Mouse (Mus musculus): Measurements from ENCODE around the gene Cep135.

The Cep135 gene

DNA sequence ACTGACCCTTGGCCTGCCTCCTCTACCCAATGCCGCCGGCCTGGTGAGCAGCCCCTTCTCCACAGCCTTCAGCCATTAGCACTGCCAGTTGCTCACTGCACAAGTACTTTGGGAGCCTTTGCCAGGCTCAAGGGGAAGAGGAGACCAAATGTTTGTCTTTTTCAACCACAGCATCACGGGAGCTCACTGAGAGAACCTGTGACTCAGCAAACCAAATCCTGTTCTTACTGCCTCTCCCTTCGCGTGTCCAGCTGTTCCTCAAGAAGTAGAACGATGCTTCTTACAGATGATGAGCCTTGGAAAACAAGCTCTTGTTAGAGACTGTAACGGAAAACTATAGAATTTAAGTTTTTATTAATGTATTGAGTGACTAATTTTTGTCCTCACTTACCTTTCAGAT, 55.7 kb downstream of the Cep135 start:
- no peak for DNase-seq (ENCODE audit: low read depth in 1 of 2, low spot score in 2 of 2)

DNA sequence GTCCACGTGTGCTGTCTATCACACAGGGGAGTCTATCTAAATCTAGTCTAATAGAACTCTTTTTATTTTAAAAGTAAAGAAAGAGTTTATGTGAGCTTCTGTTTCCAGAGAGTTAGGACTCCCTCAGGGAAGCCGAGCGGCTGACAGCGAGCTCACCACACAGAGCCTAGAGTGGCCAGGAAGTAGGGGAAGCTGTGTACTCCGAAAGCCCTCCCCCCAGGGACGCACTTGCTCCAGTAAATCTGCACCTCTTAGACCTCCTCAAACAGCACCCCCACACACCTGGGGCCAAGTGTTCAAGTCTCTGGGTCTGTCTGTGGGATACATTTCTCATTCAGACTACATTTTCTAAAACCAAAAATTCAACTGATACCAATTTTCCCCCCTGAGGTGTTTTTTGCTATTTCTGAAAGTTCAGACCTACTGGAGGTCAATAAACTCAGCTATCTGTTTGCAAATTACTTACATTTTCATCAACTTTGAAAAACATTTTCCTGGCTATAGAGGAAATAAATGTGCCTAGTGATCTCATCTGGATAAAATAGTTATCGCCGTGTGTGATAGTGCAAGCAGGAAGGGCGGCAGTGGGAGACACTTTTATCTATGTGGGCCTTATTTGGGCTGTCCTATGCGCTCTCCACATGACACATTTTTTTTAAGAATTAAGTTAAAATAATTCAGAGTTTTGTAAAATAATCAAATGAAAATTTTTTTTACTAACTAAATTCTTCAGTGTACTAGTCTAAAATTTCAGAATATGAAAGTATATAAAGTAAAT, 56.8 kb downstream of the Cep135 start:
- DNase-seq (ENCODE audit: low read depth in 1 of 2, low spot score in 2 of 2), result no peak

DNA sequence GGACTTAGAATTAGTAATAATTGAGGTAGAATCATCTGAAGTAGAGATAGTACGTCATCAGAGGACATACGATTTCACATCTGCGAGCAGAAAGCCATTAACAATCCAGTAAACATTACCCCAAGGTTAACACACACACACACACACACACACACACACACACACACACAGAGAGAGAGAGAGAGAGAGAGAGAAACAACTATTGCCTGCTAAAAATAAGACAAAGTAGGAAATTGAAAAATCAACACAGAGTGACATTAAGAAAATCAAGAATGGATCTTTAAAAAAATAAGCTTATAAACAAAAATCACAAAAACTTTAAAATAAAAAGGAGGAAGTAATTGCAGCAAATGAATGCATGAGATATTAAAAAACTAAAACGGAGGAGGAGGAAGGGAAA, 61.4 kb downstream of the Cep135 start:
- DNase-seq (ENCODE audit: low read depth in 1 of 2, low spot score in 2 of 2), result no peak

DNA sequence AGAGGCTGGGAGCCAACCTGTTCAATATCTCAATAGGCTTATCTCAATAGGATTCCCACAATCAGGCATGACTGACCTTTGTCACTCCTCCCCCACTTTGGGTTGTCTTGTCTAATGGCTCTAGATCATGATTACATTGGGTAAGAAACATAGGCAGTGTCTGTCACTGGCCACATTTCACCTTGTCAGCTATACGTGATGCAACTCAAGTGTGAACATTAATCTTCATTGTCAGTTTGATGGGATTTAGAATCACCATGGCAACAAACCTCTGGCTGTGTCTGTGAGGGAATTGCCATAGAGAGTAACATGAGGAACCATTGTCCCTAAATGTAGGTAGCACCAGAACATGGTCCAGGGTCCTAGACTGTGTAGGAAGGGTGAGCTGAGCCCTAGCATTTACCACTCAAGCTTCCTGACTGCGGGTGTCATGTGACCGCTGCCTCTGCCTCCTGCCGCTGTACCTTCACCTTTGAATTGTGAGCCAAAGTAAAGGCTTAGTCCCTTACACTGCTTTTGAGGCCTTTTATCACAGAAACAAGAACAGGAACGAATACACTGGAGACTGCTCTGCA, 62.7 kb downstream of the Cep135 start:
- no peak for DNase-seq (ENCODE audit: low read depth in 1 of 2, low spot score in 2 of 2)

DNA sequence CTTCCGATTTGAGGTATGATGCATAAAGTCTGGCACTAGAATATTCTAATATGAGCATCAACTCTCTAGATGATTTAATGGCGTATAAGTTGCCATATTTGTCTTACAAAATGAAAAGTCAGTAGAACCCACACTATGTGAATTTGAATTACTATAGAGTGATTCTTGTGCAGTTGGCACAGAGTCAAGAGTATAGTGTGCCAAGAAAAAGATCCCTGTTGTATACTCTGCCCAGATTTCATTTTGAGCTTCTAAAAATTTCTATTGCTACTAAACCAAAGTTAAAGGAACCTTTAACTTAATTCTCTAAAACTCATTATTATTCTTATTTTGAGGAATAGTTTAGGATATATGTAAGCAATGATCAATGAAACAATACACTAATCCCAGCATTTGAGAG, 67.7 kb downstream of the Cep135 start, which contains the start of gene C530008M17Rik:
C530008M17Rik (plus strand) TSS at position 301 of the 400 bp plus-strand sequence.
- DNase-seq (ENCODE audit: low read depth in 1 of 2, low spot score in 2 of 2), result no peak

DNA sequence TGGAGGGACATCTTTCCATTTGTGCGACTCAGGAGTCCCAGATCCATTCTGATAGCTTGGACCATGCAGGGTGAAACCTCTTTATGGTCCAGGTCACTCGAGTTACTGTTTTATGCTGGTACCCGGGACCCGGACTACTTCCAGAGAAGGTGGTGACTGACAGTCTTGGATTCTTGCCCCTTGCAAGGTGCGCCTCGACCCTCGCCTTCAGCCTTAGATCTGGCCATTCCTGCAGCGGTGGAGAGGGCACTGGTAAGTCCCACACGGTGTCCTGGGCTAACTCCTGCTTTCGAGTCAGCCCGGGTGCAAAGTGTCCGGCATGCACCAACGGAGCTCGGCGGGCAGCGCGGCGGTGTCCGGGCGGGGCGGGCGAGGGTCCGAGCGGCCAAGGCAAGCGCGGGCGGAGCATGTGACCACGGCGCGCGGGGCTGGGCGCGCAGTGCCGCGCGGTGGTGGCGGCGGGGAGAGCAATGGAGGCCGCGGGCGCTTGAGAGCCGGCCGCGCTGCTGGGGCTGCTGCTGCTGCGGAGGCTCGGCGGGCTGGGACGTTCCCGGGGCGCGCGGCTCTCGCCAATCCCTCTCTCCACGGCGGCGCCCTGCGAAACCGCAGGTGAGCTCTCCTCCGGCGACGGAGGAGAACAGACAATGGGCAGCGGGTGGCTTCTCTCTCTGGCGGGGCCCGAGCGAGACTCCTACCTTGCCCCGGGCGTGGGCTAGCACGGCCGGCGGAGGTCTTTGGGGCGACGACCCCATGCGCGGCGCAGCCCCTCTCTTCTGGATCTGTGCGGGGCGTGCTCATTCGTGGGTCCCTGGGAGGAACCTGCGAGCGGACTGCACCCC, 69.0 kb downstream of the Cep135 start:
- no peak for DNase-seq (ENCODE audit: low read depth in 1 of 2, low spot score in 2 of 2)

DNA sequence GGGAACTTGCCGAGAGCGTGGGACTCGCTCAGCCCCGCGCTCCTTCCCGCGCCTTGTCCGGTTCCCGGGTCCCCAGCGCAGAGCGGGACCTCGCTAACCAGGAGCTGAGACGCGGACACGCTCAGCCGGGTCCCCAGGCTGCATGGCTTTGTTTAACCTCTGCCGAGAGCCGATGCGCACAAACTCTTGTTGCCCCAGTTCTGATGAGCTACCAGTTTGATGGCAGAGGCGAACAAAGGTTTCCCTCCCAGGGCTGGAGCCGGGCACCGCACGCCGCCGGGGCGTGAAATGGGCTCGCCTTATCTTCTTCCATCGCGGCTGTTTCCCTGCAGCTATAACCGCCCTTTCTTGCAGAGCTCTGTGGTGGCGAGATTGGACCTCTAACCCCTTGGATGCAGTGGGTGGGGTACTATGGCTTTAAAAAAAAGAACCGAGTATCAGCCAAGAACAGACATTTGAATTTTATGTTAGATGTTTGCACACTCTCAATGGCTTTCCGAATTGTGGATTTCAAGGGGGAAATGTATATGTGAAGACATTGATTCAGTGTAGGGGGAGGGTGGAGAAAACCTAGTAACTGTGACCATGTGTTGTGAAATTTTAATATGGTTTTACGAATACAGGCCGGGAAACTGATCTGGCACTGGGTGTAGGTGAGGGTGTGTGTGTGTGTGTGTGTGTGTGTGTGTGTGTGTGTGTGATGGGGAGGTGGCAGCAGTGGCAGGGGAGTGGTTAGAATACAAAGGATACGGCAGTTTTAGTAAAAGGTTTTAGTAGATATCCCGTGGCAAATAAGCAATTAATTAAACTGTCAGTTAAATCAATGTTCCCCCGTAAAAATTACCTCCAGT, 69.8 kb downstream of the Cep135 start:
- no peak for DNase-seq (ENCODE audit: low read depth in 1 of 2, low spot score in 2 of 2)

DNA sequence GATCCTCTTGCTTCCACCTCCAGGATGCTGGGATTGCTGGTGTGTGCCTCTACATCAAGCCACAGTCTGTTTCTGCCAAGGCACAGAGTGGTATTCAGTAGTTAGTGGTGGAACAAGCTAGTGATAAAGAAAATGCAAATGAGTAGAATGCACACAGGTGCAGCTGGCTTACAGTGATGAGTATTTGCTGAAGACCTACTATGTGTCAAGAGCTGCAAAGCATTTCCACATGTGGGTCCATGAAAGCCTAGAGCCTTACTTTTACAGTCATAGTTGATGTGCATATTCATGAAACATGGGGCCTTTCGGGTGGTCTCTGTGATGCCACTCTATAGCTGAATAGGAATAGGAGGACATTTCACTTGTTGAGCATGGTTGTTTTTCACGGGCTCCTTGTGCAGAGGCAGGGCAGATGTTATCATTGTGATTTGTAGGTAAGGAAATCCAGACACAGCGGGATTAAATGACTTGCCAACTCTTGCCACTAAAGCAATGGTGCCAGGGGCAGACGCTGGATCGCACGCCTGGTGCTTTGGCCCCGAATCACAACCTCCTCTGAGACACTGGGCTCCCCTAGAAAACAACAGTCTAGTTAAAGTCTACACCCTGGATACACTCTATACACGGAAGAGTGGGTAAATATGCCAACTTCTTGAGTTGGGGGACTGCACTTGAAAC, 71.6 kb downstream of the Cep135 start:
- DNase-seq (ENCODE audit: low read depth in 1 of 2, low spot score in 2 of 2), result no peak

DNA sequence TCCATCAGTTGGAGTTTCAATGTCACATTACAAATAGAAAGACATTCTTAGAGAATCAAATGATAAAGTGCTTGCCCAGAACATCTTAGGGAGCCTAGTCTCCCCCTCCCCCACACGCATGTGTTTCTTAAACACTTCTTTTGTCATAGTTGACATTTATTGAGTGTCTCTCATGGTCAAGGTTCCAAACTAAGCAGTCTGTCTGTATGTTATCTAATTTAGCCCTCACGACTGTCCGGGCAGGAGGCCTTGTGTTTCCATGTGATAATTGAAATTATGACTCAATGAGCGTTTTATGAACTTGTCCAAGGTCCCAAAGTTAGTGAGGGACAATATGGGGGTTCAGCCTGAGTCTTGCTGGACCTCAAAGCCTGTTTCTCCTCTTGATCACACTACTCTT, 72.8 kb downstream of the Cep135 start:
- no peak for DNase-seq (ENCODE audit: low read depth in 1 of 2, low spot score in 2 of 2)

DNA sequence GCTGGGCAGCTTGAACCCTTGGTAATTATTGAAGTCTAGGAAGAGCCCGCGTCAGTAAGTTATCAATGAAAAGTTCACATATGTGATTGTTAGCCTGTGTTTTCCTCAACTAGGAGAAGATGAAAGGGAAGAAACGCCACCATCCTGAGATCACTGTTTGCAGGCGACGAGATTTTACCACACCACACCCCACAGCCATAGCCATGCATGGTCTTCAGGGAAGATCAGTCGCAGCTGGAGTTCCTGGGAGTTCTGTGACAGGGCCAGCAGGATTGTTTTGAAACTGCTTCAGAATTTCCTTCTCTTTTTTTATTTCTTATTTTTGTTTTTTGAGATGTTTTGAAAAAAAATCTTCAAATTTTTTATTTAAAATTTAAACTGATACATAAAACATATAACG, 76.4 kb downstream of the Cep135 start:
- no peak for DNase-seq (ENCODE audit: low read depth in 1 of 2, low spot score in 2 of 2)

DNA sequence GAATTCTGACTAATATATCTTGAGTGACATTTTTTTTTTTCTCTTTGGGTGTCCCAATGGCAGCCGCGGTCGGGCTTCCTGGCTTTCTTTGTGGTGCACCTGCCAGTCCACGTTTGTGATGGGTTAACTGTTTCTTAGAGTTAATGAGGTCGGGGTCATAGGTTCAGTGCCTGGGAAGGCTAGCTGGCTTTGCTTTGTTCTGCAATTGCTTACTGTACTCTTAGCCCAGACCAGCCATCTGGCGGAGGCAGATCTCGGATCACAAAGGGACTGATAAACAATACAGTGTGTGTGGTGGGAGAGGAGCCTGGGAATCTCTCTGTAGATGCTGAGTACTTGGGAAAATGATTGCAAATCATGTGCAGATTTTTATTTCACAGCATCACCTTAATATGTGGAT, 76.9 kb downstream of the Cep135 start:
- no peak for DNase-seq (ENCODE audit: low read depth in 1 of 2, low spot score in 2 of 2)

DNA sequence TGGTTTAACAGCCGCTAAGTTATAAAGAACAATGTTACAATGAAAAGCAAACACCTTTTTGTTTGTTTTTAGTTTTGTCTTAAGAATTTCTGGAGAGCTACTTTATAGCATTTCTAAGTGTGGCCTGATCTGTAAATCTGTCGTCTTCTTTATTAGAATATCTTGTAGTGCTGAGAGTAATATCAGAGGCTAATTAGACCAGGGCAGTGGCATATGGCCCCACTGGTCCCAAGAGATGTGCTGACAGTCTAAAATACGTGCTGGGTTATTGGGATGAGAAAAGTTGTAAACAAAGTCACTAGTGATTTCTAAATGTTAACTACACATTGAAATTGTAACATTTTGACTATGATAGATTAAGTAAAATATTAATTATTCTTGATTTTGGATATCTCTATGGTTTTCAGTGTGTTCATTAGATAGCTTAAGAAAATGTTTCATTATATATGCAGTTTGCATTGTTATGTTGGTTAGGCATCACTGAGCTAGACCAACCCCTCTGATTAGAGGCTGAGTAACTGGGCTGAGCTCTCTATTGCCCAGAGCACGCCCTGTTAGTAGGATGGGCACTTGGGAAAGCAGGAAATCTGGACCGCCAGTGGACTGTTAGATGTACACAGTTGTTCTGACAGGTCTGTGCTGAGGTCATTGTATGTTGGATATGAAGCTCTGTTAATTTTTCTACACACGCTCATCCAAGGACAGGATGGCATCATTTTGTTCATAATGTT, 77.7 kb downstream of the Cep135 start:
- DNase-seq (ENCODE audit: low read depth in 1 of 2, low spot score in 2 of 2), result no peak

DNA sequence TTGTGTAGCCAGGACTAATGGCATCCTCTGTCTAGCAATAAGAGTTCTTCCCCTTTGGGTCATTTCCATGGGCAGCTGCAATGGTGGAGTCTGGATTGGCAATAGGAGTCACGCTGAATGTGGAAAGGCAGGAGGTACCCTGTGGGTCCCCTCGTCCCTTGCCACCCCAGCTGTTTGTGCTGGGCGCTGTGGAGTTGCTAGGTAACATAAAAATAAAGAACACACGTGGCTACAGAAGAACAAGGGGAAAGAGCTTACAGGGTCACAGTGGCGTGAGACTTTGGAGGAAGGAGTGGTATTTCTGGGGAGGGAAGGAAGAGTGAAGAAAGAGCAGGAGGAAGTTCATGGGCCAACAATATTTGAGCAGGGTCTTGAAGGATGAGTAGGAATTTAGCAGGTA, 79.6 kb downstream of the Cep135 start:
- no peak for DNase-seq (ENCODE audit: low read depth in 1 of 2, low spot score in 2 of 2)

DNA sequence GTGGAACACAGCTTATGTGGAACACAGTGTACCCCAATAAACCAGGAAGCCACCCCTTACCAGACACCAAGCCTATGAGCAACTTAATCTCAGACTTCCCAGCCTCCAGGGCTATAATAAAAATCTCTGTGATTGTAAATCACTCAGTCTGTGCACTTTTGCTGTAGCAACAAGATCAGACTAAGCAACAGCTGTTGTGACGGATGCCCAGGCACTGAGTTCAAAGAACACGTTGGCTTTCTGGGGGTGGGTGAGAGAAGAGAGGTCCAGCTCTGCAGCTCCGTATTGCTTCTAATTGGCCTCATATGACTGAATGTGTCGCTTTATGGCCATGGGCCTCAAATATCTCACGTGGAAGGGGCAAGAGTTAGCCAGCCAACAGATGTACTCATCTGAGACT, 80.0 kb downstream of the Cep135 start:
- DNase-seq (ENCODE audit: low read depth in 1 of 2, low spot score in 2 of 2), result no peak

DNA sequence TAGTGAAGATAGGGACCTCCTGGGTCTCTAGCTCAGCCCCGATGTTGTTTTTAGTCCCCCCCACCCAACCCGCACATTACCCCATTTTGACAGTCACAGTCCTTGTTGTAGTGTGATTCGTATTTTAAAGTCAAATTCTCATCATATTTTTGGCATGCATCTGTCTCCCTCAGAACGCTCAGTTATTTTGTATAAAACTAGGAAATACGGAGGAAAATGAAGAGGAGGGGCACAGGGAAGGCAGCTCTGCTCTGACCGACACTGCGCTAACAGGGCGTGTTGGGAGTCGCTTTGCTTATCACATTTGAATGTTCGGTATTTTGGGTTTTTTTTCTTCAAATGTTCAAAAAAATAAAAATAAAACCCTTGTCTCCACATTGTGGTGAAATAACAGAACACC, 81.7 kb downstream of the Cep135 start:
- no peak for DNase-seq (ENCODE audit: low read depth in 1 of 2, low spot score in 2 of 2)

DNA sequence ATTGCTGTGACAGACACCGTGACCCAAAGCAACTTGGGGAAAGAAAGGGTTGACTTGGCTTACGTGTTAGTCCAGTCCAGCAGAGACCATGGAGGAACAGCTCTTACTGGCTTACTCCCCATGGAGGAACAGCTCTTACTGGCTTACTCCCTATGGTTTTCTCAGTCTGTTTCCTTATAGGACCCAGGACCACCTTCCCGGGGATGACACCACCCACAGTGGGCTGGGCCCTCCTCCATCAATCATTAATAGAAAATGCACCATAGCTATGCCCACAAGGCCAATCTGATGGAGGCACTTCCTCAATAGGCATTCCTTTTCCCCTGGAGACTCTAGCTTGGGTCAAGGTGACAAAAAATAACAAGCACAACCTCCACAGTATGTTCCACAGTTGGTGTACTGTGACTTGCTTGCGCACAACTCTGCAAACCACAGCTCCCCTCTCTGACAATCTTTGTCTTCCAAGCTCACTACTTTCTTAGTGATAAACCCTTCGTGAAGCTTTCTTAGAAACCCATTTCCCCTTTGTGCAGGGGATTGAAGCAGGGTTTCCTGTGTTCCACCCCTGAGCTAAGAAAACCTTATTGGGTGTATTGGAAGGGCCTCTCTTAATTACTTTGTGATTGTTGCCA, 85.6 kb downstream of the Cep135 start:
- no peak for DNase-seq (ENCODE audit: low read depth in 1 of 2, low spot score in 2 of 2)

DNA sequence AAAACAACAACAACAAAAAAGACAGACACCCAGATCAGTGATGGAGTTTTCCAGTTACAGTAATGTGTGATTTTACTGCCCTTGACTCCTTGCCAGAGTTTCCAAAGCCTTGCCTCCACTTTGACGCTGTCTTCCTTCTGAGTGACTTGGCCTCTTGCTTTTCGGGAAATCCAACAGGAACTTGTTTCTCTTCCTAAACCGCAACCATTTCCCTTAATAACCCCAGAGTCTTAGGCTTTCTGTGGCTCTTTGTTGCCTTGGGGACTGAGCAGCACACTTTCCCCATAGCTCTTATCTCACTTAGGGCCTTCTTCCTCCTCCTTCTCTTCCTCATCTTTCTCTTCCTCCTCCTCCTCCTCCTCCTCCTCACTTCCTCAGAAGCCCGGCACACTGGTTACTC, 86.9 kb downstream of the Cep135 start:
- DNase-seq (ENCODE audit: low read depth in 1 of 2, low spot score in 2 of 2), result no peak

DNA sequence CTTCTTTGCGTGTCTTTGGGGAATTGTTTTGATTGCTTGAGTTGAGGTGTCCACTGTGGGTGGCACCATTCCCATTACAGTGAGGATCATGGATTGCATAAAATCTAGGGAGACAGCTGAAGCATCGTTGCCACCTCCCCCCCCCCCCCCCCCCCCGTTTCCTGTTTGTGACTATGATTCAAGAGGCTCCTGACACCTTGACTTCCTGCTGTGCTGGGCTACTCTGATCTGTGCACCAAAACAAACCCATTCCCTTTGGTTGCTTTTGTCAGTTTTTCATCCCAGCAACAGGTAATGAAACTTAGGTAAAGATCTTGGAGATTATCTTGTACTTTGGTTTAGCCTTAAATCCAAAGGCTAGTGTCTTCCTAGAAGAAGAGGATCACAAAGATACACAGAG, 92.5 kb downstream of the Cep135 start:
- no peak for DNase-seq (ENCODE audit: low read depth in 1 of 2, low spot score in 2 of 2)

DNA sequence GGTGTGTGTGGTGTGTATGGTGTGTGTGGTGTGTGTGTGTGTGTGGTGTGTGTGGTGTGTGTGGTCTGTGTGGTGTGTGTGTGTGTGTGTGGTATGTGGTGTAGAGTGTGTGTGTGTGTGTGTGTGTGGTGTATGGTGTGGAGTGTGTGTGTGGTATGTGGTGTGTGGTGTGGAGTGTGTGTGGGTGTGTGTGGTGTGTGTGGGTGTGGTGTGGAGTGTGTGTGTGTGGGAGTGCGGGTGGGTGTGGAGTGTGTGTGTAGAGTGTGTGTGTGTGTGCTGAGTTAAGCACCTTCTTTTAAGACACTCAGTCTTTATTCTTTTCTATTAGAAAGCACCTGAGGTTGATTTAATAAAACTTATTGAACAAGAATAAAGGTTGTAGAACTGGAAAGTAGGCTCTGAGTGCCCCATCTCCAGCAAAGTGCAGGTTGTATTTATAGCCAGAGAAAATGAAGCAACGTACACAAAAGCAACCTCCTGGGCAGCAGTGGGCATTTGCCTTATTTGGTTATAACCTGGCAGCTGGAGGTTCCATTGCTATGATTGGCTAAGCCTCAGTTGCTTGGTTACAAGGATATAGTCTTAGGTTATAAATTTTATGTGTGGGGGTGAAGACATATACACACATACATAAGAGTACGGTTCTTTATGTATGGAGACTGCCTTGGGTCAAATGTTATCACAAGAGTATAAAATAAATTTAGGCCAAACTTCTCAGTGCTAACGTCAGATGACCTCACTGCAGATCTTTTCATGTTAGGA, 93.6 kb downstream of the Cep135 start:
- DNase-seq (ENCODE audit: low read depth in 1 of 2, low spot score in 2 of 2), result no peak
